Mouse (Mus musculus) kidney, adult 2 months (tissue): ENCODE results near the gene Rab12.

ENCODE experiments used
- CTCF ChIP-seq: fragments of 200-500 bp; conservative IDR thresholded peaks from 2 replicates; pipeline ENCODE4 v1.5.1; 2011; ENCODE audit warnings: low read depth, mild to moderate bottlenecking, control low read depth, low read length, moderate library complexity, mixed read lengths; ENCODE audit not compliant: insufficient read depth, insufficient read length
- POLR2A ChIP-seq: fragments of 200-500 bp; IDR thresholded peaks from one replicate; pipeline ENCODE4 v1.6.1; 2011; ENCODE audit warnings: low read depth, low read length, control low read depth

- TF ChIP-seq CTCF (no peak), POLR2A (no peak)
Observed at GRCm38 (mm10) chr17:66498598-66498997, 20.9 kb downstream of the Rab12 start.
